9 mouse cellular contexts compared by ENCODE assay signal in the genomic region with DNA sequence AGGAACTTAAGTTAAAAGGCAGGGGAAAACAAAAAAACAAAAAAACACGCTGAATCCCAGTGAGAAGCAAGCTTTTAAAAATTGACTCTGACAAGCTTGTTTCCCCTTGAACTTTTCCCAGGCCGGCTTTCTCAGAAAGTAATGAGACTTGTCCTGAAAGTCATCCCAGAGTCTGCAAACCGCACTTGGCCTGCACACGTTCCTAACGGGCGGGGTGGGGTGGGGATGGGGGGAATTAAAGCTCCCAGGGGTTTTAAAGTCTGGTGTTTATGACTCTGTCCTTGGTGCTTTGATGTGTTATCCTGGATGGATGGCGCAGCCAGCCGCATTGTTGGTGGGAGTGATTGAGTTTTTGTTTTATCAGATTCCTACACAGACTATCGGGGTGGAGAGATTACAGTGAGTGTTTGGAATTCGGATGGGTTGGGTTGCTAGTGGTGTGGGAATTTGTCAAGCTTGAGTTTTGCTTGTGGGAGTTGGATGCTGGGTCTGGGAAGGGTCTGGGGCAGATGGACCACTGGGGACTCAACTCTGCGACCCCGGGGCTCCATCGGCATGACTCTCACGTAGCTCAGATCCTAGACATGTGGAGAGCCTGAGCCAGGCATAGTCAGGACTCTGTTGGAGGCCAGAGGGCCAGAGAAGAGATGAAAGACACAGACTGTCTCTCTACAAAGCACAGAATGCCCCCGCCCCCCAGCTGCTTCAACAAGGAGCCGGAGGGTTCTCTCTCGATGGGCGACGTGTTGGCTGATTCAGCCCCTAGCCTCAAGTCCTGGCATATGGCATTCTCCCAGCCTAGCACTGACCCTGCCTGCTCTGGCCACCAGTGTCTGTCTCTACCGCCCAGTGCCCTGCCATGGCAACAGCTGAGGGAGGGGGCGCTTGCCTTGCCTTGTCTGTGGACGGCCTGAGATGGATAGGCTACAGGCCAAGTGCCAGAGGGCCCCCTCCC.
DNase-seq lines count a peak whose midpoint lies in the region; ATAC-seq and TF ChIP-seq lines count a peak whose summit lies in the region.
"Had no signal": no experiment of that assay in that cellular context is flagged by ENCODE, and none has a peak within 500 bp of the region (broad histone marks: within the 10 kb centered on the region; RNA-seq: fewer than 3 reads in every experiment).

No protein-coding gene starts in this region.

- ATAC-seq in embryonic facial prominence, embryonic 13.5 days (ENCODE audit: insufficient number of reproducible peaks, insufficient read depth, low FRiP score, low TSS enrichment, low read depth), result peak; percentile 52; the same call in 1 of the 2 replicates
- peak; percentile 94 for ATAC-seq in hindbrain, embryonic 14.5 days (ENCODE audit: low FRiP score)
- ATAC-seq in midbrain, embryonic 12.5 days (ENCODE audit: low FRiP score, low read depth), result peak; percentile 89
- no peak for ATAC-seq in megakaryocyte progenitor cell, adult 5-6 weeks (replicated peaks; ENCODE audit: poor library complexity)

- no peak for TF ChIP-seq EP300 in heart, adult 2 months (IDR thresholded peaks at IDR 0.05; ENCODE audit: insufficient read depth, low read depth, low read length)

- no peak overlapping the region for H3K9ac ChIP-seq in heart, adult 2 months (ENCODE audit: low read depth, low read length)
- H3K9ac ChIP-seq in embryonic facial prominence, embryonic 13.5 days, result no peak overlapping the region
- no peak overlapping the region for H3K9ac ChIP-seq in hindbrain, embryonic 14.5 days
- H3K9ac ChIP-seq in midbrain, embryonic 12.5 days (replicated peaks), result no peak overlapping the region
- H3K9ac ChIP-seq: liver, embryonic 14.5 days had no signal

- H3K79me2 ChIP-seq in heart, adult 2 months (replicated peaks; ENCODE audit: control insufficient read depth, insufficient read depth, low read length), result no peaks in the 10 kb centered on the region

- WGBS in heart, adult 2 months, result 37% methylated on average over 22 of the region's 22 CpGs
- WGBS in embryonic facial prominence, embryonic 13.5 days, result 38% methylated on average over 22 of the region's 22 CpGs
- 14% methylated on average over 22 of the region's 22 CpGs for WGBS in hindbrain, embryonic 14.5 days
- WGBS in midbrain, embryonic 12.5 days, result 29% methylated on average over 22 of the region's 22 CpGs

- TF ChIP-seq POLR2A in heart, adult 2 months (IDR thresholded peaks at IDR 0.05; ENCODE audit: insufficient read depth, low read depth, low read length), result no peak

- H3K27me3 ChIP-seq in heart, adult 2 months (ENCODE audit: control insufficient read depth, insufficient read depth, low read length), result no peaks in the 10 kb centered on the region
- no peaks in the 10 kb centered on the region for H3K27me3 ChIP-seq in embryonic facial prominence, embryonic 13.5 days
- H3K27me3 ChIP-seq in hindbrain, embryonic 14.5 days (ENCODE audit: control insufficient read depth, insufficient read depth, low read length), result no peaks in the 10 kb centered on the region
- no peaks in the 10 kb centered on the region for H3K27me3 ChIP-seq in midbrain, embryonic 12.5 days

- no peaks in the 10 kb centered on the region for H3K4me1 ChIP-seq in heart, adult 2 months (ENCODE audit: control insufficient read depth, insufficient read depth, low read length)
- peaks cover 38% of the 10 kb centered on the region for H3K4me1 ChIP-seq in embryonic facial prominence, embryonic 13.5 days
- peaks cover 22% of the 10 kb centered on the region for H3K4me1 ChIP-seq in hindbrain, embryonic 14.5 days (replicated peaks; ENCODE audit: control insufficient read depth, insufficient read depth, low read length)
- H3K4me1 ChIP-seq in midbrain, embryonic 12.5 days, result peaks cover 35% of the 10 kb centered on the region

- H3K4me3 ChIP-seq in heart, adult 2 months, result no peak overlapping the region
- H3K4me3 ChIP-seq in embryonic facial prominence, embryonic 13.5 days, result no peak overlapping the region
- H3K4me3 ChIP-seq in hindbrain, embryonic 14.5 days (replicated peaks; ENCODE audit: low read length), result no peak overlapping the region
- no peak overlapping the region for H3K4me3 ChIP-seq in midbrain, embryonic 12.5 days

- peak overlapping the region; percentile 18 for H3K4me2 ChIP-seq in embryonic facial prominence, embryonic 13.5 days
- H3K4me2 ChIP-seq in hindbrain, embryonic 14.5 days (replicated peaks), result no peak overlapping the region; the same call in 1 of the 2 replicates
- 0 out of 2 replicates have a peak overlapping the region, but pooled peaks have one; percentile 0 for H3K4me2 ChIP-seq in midbrain, embryonic 12.5 days (replicated peaks)

- no peak for TF ChIP-seq CTCF in heart, adult 2 months (IDR thresholded peaks at IDR 0.05)

- no peaks in the 10 kb centered on the region for H3K36me3 ChIP-seq in heart, adult 2 months (ENCODE audit: control insufficient read depth, insufficient read depth, low read length)
- no peaks in the 10 kb centered on the region for H3K36me3 ChIP-seq in embryonic facial prominence, embryonic 13.5 days
- H3K36me3 ChIP-seq in hindbrain, embryonic 14.5 days (replicated peaks; ENCODE audit: control insufficient read depth, insufficient read depth), result no peaks in the 10 kb centered on the region
- no peaks in the 10 kb centered on the region for H3K36me3 ChIP-seq in midbrain, embryonic 12.5 days

- H3K27ac ChIP-seq in heart, adult 2 months, result no peak overlapping the region
- no peak overlapping the region; the same call in 1 of the 2 replicates for H3K27ac ChIP-seq in embryonic facial prominence, embryonic 13.5 days
- H3K27ac ChIP-seq in hindbrain, embryonic 14.5 days, result peak overlapping the region; percentile 52
- H3K27ac ChIP-seq in midbrain, embryonic 12.5 days (replicated peaks), result peak overlapping the region; percentile 63
- H3K27ac ChIP-seq: liver, embryonic 14.5 days had no signal

- intact Hi-C loops in heart, adult 2 months (cut with DNase I), result no loop called here
- intact Hi-C loops in heart, postnatal 25 days (cut with DNase I), result no loop called here

- peak; percentile 18 to 21 for DNase-seq in heart, adult 2 months
- DNase-seq in heart, postnatal 25 days (ENCODE audit: low spot score), result no peak
- peak; percentile 70 to 89 for DNase-seq in adrenal gland, adult (ENCODE audit: inconsistent age in 2 of 2, low spot score in 1 of 2)
- peak; percentile 53 for DNase-seq in hindbrain, embryonic 14.5 days (ENCODE audit: low spot score)
- no peak for DNase-seq in thymus, postnatal 0 days (ENCODE audit: low spot score)

- no peaks in the 10 kb centered on the region for H3K9me3 ChIP-seq in embryonic facial prominence, embryonic 13.5 days
- H3K9me3 ChIP-seq in hindbrain, embryonic 14.5 days (ENCODE audit: control insufficient read depth, low read length), result no peaks in the 10 kb centered on the region
- H3K9me3 ChIP-seq in midbrain, embryonic 12.5 days, result no peaks in the 10 kb centered on the region

Comparison
In these comparisons a context has a peak if more than half of its experiments do, and no peak if none do; other contexts are left out.
1. DNase-seq: peak in heart, adult 2 months (2 of 2), adrenal gland, adult (2 of 2) and hindbrain, embryonic 14.5 days (single experiment); none in heart, postnatal 25 days (single experiment) and thymus, postnatal 0 days (single experiment).
2. H3K27ac ChIP-seq: peak in hindbrain, embryonic 14.5 days (single experiment) and midbrain, embryonic 12.5 days (single experiment); none in heart, adult 2 months (single experiment) and embryonic facial prominence, embryonic 13.5 days (single experiment).